Mouse (Mus musculus) CH12.LX (cell line): ENCODE measurements around the gene Slc2a10. TPM values are rescaled to one million over a fixed set of nuclear protein-coding genes. Genes with fewer than 3 reads are reported as not detected.
A peak's percentile ranks its signal among the peaks of the same experiment; 100 is the strongest.

Experiments
- DNase-seq: peaks from one replicate; pipeline ENCODE4 v3.0.0-alpha.2; 2013; ENCODE audit errors: extremely low read depth
- H3K27ac ChIP-seq: 2 replicates; pipeline ENCODE4 v1.5.1; 2012; ENCODE audit warnings: low read depth, mild to moderate bottlenecking, control low read depth, moderate library complexity; ENCODE audit not compliant: insufficient read depth
- H3K27me3 ChIP-seq: replicated peaks from 2 replicates; pipeline ENCODE3; 2012; ENCODE audit warnings: inconsistent platforms
- H3K36me3 ChIP-seq, 2 experiments: replicated peaks in 1 of 2; 2 replicates each; pipeline versions ENCODE3 to v1.6.1; 2012; ENCODE audit warnings: inconsistent platforms in 1 of 2, low read length in 1 of 2, mild to moderate bottlenecking in 1 of 2, mixed read lengths in 1 of 2, moderate library complexity in 1 of 2; ENCODE audit not compliant: control insufficient read depth in 1 of 2, insufficient read depth in 1 of 2
- H3K4me1 ChIP-seq, 2 experiments: 2 replicates each; pipeline ENCODE4 v1.6.1; 2012; ENCODE audit warnings: inconsistent platforms in 1 of 2, moderate library complexity in 1 of 2; ENCODE audit not compliant: insufficient read depth in 2 of 2, control insufficient read depth in 1 of 2
- H3K4me2 ChIP-seq: 2 replicates; pipeline ENCODE4 v1.6.1; 2012; ENCODE audit warnings: low read depth, mild to moderate bottlenecking, control low read depth; ENCODE audit not compliant: poor library complexity, insufficient read depth, severe bottlenecking
- H3K4me3 ChIP-seq, 3 experiments: fragments of 150-350 bp in 1 of 3; sonication (generic) in 1 of 3; replicated peaks in 1 of 3; 2 replicates each; pipeline versions ENCODE3 to v1.5.1; 2011 to 2012; ENCODE audit warnings: low read depth in 2 of 3, low read length in 2 of 3, mild to moderate bottlenecking in 2 of 3, moderate library complexity in 2 of 3, control low read depth in 1 of 3, improper control_type of control experiment in 1 of 3, inconsistent platforms in 1 of 3, mixed read lengths in 1 of 3; ENCODE audit not compliant: poor library complexity in 1 of 3
- H3K79me2 ChIP-seq: replicated peaks from 2 replicates; pipeline ENCODE4 v1.6.1; 2012; ENCODE audit warnings: mild to moderate bottlenecking, moderate library complexity; ENCODE audit not compliant: control insufficient read depth, poor library complexity, insufficient read depth, severe bottlenecking; ENCODE audit errors: extremely low read depth
- H3K9ac ChIP-seq: 2 replicates; pipeline ENCODE4 v1.6.1; 2012; ENCODE audit warnings: low read depth, mild to moderate bottlenecking, control low read depth, moderate library complexity; ENCODE audit not compliant: insufficient read depth
- H3K9me3 ChIP-seq: replicated peaks from 2 replicates; pipeline ENCODE3; 2012; ENCODE audit warnings: low read length, inconsistent platforms, mixed read lengths
- BHLHE40 ChIP-seq: IDR thresholded peaks from 2 replicates; pipeline ENCODE4 v1.6.1; 2011; ENCODE audit warnings: mild to moderate bottlenecking, low read depth, low read length, improper control_type of control experiment
- CHD1 ChIP-seq: IDR thresholded peaks from 2 replicates; pipeline ENCODE4 v1.6.1; 2012; ENCODE audit warnings: low read depth, low read length, improper control_type of control experiment, inconsistent platforms
- CTCF ChIP-seq, 2 experiments: IDR thresholded peaks in 1 of 2; conservative IDR thresholded peaks in 1 of 2; 2 replicates each; pipeline ENCODE4 v1.5.1; 2011 to 2012; ENCODE audit warnings: low read depth in 2 of 2, low read length in 2 of 2, improper control_type of control experiment in 1 of 2, inconsistent platforms in 1 of 2, mild to moderate bottlenecking in 1 of 2, moderate library complexity in 1 of 2
- ELF1 ChIP-seq: IDR thresholded peaks from 2 replicates; pipeline ENCODE4 v1.6.1; 2014; ENCODE audit warnings: low read depth, mild to moderate bottlenecking, inconsistent platforms, low read length, improper control_type of control experiment
- JUND ChIP-seq: conservative IDR thresholded peaks from 2 replicates; pipeline ENCODE4 v1.6.1; 2011; ENCODE audit warnings: low read depth, low read length, improper control_type of control experiment
- KAT2A ChIP-seq: IDR thresholded peaks from 2 replicates; pipeline ENCODE4 v1.6.1; 2012; ENCODE audit warnings: low read length, improper control_type of control experiment, inconsistent platforms; ENCODE audit not compliant: insufficient replicate concordance
- MAX ChIP-seq: IDR thresholded peaks from 2 replicates; pipeline ENCODE4 v1.6.1; 2011; ENCODE audit warnings: low read length, improper control_type of control experiment
- MAZ ChIP-seq: IDR thresholded peaks from 2 replicates; pipeline ENCODE4 v1.6.1; 2012; ENCODE audit warnings: low read depth, mild to moderate bottlenecking, inconsistent platforms, low read length, improper control_type of control experiment, moderate library complexity
- MEF2A ChIP-seq: IDR thresholded peaks from 2 replicates; pipeline ENCODE4 v1.6.1; 2014; ENCODE audit warnings: low read depth, mild to moderate bottlenecking, inconsistent platforms, low read length, improper control_type of control experiment, borderline replicate concordance
- MYC ChIP-seq: IDR thresholded peaks from 2 replicates; pipeline ENCODE4 v1.6.1; 2011; ENCODE audit warnings: low read depth, mild to moderate bottlenecking, improper control_type of control experiment, low read length
- PAX5 ChIP-seq: IDR thresholded peaks from 2 replicates; pipeline ENCODE4 v1.6.1; 2012; ENCODE audit warnings: low read length, inconsistent platforms, mixed read lengths
- POLR2A ChIP-seq: IDR thresholded peaks from 2 replicates; pipeline ENCODE4 v1.6.1; 2011; ENCODE audit warnings: low read depth, mild to moderate bottlenecking, improper control_type of control experiment, low read length
- POLR2AphosphoS2 ChIP-seq: IDR thresholded peaks from 2 replicates; pipeline ENCODE4 v1.6.1; 2011; ENCODE audit warnings: low read depth, low read length, improper control_type of control experiment
- RAD21 ChIP-seq: IDR thresholded peaks from 2 replicates; pipeline ENCODE4 v1.6.1; 2011; ENCODE audit warnings: low read depth, mild to moderate bottlenecking, low read length, improper control_type of control experiment, moderate library complexity
- RCOR1 ChIP-seq: conservative IDR thresholded peaks from 2 replicates; pipeline ENCODE4 v1.6.1; 2012; ENCODE audit warnings: low read depth, mild to moderate bottlenecking, inconsistent platforms, low read length, improper control_type of control experiment
- SMC3 ChIP-seq: IDR thresholded peaks from 2 replicates; pipeline ENCODE4 v1.6.1; 2011; ENCODE audit warnings: low read depth, low read length, improper control_type of control experiment
- UBTF ChIP-seq: IDR thresholded peaks from 2 replicates; pipeline ENCODE4 v1.6.1; 2012; ENCODE audit warnings: low read depth, mild to moderate bottlenecking, inconsistent platforms, low read length, improper control_type of control experiment, moderate library complexity
- ZMIZ1 ChIP-seq: IDR thresholded peaks from 2 replicates; pipeline ENCODE4 v1.6.1; 2012; ENCODE audit warnings: low read depth, mild to moderate bottlenecking, inconsistent platforms, low read length, improper control_type of control experiment
- dilution Hi-C: fragments of 300-500 bp; cut with MboI; formaldehyde crosslinking; loops from 2 replicates; pipeline ENCODE4 v1.14.3; 2020; ENCODE audit warnings: low sequenced_read_pairs; ENCODE audit not compliant: extremely low pct_unique_long_range_greater_than_20kb, extremely low pct_ligation_motif_present
- in situ Hi-C: fragments of 300-500 bp; cut with MboI; formaldehyde crosslinking; loops from 3 replicates; pipeline ENCODE4 v1.14.3; 2019; ENCODE audit warnings: low sequenced_read_pairs, low pct_ligation_motif_present, low pct_unique_long_range_greater_than_20kb, mixed read lengths
- polyA plus RNA-seq: library from polyadenylated mRNA; unstranded; fragments of >175 nt; gene quantifications from 2 replicates; pipeline ENCODE4 v1.2.1, GENCODE M21; 2012; ENCODE audit warnings: low read depth; ENCODE audit not compliant: insufficient read length
- total RNA-seq, 2 experiments: library from RNA; depleted of rRNA; stranded (reverse); fragments of 300-350 nt in 1 of 2; fragments of >200 nt in 1 of 2; gene quantifications; 2 replicates each; pipeline ENCODE4 v1.2.3; 2012 to 2014

Slc2a10 gene
- total and polyA plus RNA-seq, 3 experiments, result not detected

DNA sequence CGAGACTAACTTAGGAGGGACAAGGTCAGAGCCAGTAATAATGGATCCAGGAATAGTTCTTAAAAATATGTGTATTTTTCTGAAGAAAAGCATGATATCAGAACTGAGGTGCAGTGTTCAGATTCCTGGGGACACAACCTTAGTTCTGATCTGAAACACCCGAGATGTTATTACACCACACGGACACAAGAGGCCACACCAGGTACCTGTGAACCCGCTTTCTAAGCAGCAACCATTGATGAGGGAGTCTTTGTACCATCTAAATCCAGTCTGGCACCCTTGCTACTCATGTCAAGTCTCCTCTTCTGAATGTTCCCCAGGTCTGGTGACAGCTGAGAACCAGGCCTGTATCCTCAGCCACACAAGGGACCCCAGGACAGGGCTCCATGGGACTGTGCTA, 22.0 kb downstream of the Slc2a10 start:
- no peak overlapping the region for H3K9ac ChIP-seq
- TF ChIP-seq POLR2A (no peak), RAD21 (peak; percentile 28), CTCF (conservative IDR thresholded peaks at IDR 0.05 in 1 of 2, IDR thresholded peaks at IDR 0.05 in 1 of 2; ENCODE audit: low read depth in 2 of 2, low read length in 2 of 2) (peak in 1 of 2 experiments; percentile 44; a peak in 2 of 4 replicates)
- TF ChIP-seq, all 38 proteins: peak for 2
- no peak overlapping the region for H3K4me2 ChIP-seq
- dilution Hi-C loops, result no loop called here
- H3K79me2 ChIP-seq, result no peaks in the 10 kb centered on the region
- H3K27ac ChIP-seq, result no peak overlapping the region
- in situ Hi-C loops, result loop anchor here (10.0 to 25.0 kb wide), 4 partner anchors 187 to 562 kb away; no protein-coding TSS in a partner anchor
- peaks cover 82% of the 10 kb centered on the region for H3K27me3 ChIP-seq
- peaks cover 12% of the 10 kb centered on the region for H3K9me3 ChIP-seq
- H3K4me1 ChIP-seq, result peaks cover 0 to 4% of the 10 kb centered on the region in 2 experiments; a peak in 2 of 4 replicates
- H3K4me3 ChIP-seq, result no peak overlapping the region
- no peak for DNase-seq
- no peaks in the 10 kb centered on the region for H3K36me3 ChIP-seq

DNA sequence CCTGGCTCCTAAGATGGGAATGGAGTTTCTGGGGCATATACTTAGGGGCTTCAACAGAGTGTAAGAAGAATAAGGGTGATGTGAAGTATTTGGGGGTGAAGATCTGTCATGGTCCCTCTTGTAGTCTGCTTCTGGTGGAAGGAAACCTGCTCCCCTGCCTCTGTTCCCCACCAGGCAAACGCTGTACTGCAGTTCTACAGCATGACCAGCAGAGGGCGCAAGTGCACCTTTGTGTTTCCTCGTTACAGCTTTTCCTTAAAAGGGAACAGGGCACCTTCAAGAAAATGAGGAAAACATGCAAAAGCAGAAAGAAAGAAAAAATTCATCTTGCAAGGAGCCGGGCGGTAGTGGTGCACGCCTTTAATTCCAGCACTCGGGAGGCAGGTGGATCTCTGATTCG, 25.5 kb downstream of the Slc2a10 start:
- in situ Hi-C loops (loop anchor here (10.0 to 25.0 kb wide), 4 partner anchors 183 to 558 kb away; no protein-coding TSS in a partner anchor), dilution Hi-C loops (no loop called here)
- H3K27me3 ChIP-seq, result peaks cover 83% of the 10 kb centered on the region
- H3K27ac ChIP-seq, result no peak overlapping the region
- no peak overlapping the region for H3K9ac ChIP-seq
- no peak overlapping the region for H3K4me2 ChIP-seq
- H3K79me2 ChIP-seq, result no peaks in the 10 kb centered on the region
- DNase-seq, result peak; percentile 32
- no peak overlapping the region for H3K4me3 ChIP-seq
- peaks cover 0 to 4% of the 10 kb centered on the region in 2 experiments; a peak in 2 of 4 replicates for H3K4me1 ChIP-seq
- no peaks in the 10 kb centered on the region for H3K9me3 ChIP-seq
- no peak for TF ChIP-seq CHD1
- TF ChIP-seq ZMIZ1, result no peak
- TF ChIP-seq MAZ, result no peak
- TF ChIP-seq MYC, result no peak
- TF ChIP-seq RCOR1, result no peak
- TF ChIP-seq CTCF (conservative IDR thresholded peaks at IDR 0.05 in 1 of 2, IDR thresholded peaks at IDR 0.05 in 1 of 2; ENCODE audit: low read depth in 2 of 2, low read length in 2 of 2), result peak; percentile 88 to 97
- peak; percentile 86 for TF ChIP-seq SMC3
- no peak for TF ChIP-seq MEF2A
- no peak for TF ChIP-seq UBTF
- TF ChIP-seq RAD21, result peak; percentile 86
- no peak for TF ChIP-seq BHLHE40
- TF ChIP-seq MAX, result no peak
- TF ChIP-seq PAX5, result no peak
- TF ChIP-seq KAT2A, result no peak
- TF ChIP-seq ELF1, result no peak
- TF ChIP-seq JUND, result no peak
- no peak for TF ChIP-seq POLR2AphosphoS2
- TF ChIP-seq, all 38 proteins: peak for 3
- no peaks in the 10 kb centered on the region for H3K36me3 ChIP-seq
